Mouse (Mus musculus): ENCODE data around the gene Baz1b.

DNA sequence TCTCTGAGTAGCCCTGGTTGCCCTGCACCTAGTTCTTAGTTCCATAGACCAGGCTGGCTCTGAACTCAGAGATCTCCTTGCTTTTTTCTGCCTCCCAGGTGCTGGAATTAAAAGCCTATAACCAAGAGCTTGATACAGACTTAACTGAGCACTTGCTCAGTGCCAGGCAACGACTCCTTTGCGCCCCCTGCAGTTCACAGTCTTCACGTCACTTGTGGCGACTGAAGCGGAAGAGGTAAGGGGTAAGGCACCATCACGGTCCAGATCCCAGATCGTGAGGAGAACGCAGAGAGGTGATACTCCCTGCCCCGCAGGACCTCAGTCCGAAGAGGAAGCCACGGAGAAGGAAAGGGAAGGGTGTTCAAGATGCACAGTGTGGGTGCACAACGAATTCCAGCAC lies 70.5 kb downstream of the Baz1b start:
- TF ChIP-seq CTCF (IDR thresholded peaks at IDR 0.05; ENCODE audit: control insufficient read depth, insufficient read depth, low read length) (no peak), POLR2A (IDR thresholded peaks at IDR 0.05; ENCODE audit: borderline replicate concordance, control insufficient read depth, low read depth, low read length) (no peak)
